Mouse (Mus musculus): ENCODE data around the gene St8sia6.

GRCm38 (mm10) chr2:13682488-13683204, 111.2 kb downstream of the St8sia6 start:
- TF ChIP-seq GATA1 (IDR thresholded peaks at IDR 0.05; ENCODE audit: low read length) = no peak
- no peak for TF ChIP-seq TAL1 (IDR thresholded peaks at IDR 0.05; ENCODE audit: low read length)
